Mouse (Mus musculus) T-helper 1 cell (primary cell): ENCODE data around the gene Vps13a.
"Not testable (repeated sequence)": the region's sequence is repeated elsewhere in the genome, so short reads cannot be mapped to it uniquely, and the experiment has no call there.

Experiments used
- in situ Hi-C: fragments of 300-600 bp; cut with MboI, MseI; formaldehyde crosslinking; loops from one replicate; pipeline ENCODE4 v1.15.1; 2025; ENCODE audit warnings: high pct_unique_total_duplicates

Gene Vps13a

DNA sequence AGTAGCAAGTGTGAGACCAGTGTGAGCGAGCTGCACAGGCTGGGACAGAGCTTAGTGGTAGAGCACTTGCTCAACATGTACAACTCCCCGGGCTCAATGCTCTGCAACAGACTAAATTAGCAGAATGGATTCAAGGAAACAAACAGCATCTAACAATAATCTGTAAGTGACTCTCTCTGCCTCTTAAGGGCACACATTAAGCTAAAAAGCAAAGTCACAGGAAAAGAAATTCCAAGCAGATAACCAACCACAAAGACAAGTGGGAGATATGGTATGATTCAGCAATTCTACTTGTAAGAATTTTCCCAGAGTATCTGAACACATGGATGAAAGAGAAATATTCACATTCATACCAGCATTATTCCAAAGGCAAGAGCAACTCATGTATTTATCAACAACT lies 13.3 kb downstream of the Vps13a start:
- in situ Hi-C loops = no loop called here

DNA sequence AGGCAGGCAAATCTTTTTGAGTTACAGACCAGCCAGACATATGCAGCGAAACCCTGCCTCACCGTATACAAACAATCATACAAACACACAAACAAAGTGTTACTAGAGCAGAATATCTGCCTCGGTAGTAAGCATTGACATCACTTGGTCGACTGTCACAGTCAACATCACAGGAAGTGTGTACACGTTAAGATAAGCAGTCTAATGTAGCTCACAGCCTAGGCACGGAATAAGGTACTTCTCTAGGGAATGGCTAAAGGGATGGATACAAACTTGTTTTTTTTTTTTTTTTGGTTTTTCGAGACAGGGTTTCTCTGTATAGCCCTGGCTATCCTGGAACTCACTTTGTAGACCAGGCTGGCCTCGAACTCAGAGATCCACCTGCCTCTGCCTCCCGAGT lies 23.3 kb downstream of the Vps13a start:
- in situ Hi-C loops = not testable (repeated sequence)

DNA sequence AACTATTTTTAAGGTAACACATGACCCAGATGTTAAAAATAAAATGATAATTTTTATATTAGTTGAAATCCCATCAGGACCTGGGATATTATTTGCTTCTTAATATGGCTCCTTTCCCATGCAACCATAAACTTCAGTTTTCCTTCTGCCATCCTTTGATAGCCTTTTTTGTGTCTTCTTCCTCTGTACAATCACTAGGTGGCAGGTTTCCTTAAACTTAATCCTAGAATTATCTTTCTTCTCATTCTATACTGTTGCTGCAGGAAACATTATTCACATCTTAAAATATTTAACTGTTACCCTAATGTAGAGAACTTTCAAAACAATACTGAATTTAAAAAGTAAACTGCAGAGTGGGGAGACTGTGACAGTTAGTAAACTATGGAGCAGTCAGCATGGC lies 24.9 kb downstream of the Vps13a start:
- in situ Hi-C loops = no loop called here

DNA sequence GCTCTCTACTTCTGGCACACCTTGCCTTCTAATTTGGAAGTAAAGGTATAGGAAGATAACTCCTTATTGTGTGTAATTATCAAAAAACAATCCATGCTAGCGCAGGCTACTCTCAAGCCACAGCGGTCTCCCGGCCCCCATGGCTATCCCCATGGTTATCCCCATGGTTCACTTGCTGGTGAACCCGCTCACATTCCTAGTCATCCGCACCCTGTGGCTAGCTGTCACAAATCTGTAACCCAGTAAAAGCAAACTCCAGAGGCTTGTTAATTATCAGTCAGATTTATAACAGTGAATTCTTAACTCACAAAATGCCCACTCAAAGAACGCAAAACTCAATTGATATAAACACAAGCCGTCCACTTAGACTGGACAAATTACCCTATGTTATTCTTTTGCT lies 25.5 kb downstream of the Vps13a start:
- in situ Hi-C loops = no loop called here

DNA sequence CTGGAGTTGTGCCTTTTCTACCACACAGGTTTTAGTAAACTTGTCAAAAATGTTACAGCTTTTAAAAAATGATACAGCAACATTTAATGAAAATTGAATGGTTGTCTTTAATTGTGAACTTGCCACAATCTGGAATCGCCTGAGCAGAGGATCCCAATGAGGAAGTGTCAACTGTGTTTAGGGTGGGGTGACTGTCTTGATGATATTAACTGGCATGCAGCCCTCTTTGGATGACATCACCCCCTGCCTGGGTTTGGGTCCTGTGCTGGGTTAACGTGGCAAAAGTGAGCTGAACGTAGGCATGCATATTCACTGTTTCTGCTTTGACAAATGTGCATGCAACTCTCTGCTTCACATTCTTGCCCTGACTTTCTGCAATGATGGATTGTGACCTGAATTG lies 27.6 kb downstream of the Vps13a start:
- in situ Hi-C loops = no loop called here

DNA sequence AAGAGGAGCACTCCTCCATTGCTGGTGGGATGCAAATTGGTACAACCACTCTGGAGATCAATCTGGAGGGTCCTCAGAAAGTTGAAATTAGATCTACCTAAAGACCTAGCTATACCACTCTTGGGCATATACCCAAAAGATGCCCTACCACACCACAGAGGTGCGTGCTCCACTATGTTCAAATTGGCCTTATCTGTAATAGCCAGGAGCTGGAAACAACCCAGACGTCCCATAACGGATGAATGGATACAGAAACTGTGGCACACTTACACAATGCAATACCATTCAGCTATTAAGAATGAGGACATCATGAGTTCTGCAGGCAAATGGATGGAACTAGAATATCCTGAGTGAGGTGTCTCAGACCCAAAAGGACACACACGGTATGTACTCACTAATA lies 43.9 kb downstream of the Vps13a start:
- in situ Hi-C loops = no loop called here

DNA sequence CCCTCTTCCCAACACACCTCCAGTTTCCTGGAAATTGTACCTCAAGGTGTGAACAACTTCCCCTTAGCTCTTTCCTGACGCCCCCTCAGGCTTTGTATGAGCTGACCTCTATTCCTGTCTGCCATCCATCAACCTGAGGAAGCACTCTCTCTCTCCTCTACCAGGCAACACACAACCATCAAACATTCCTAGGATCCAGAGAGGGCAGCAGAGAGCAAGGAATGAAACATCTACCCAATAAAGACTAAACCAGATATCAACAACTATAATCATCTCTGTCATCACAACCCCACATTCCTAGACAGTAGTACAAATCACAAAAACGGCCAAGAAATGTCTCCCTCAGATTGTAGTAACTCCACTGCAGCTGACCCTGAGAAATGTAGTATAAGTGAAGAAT lies 52.0 kb downstream of the Vps13a start:
- in situ Hi-C loops = no loop called here

DNA sequence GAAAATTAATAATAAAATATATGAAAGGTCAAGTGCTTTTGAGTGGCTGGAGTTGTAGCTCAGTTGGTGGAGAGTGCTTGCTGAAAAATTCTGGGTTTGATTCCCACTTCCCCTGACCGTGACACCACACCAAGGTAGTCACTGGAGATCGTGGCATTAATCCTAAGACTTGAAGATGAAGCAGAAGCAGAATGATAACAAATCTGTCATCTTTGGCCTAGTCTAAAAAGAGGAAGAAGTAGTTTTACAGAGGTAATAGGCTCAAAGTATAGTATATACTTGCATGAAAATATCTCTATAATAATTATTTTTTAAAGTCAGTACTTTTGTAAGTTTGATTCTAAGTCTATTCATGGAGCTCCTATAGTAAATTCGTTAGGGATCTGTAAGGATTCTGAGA lies 65.5 kb downstream of the Vps13a start:
- in situ Hi-C loops = no loop called here

DNA sequence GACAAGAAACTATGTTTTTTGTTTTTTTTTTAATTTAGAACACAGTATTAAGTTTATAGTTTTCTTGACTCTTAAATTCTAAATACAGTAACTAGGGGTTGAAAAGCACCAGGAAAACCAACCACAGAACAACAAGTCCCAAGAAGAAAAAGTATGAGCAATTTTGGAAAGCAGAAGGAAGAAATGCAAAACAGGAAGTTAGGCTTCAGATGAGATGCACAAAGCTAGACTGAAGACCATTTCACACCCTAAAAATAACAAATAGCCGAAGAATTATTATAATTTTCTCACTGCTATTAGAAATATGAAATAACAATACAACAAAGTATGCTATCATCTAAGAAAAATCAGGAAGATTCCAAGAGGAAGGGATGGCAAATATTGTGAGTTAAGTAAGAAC lies 78.9 kb downstream of the Vps13a start:
- in situ Hi-C loops = no loop called here

DNA sequence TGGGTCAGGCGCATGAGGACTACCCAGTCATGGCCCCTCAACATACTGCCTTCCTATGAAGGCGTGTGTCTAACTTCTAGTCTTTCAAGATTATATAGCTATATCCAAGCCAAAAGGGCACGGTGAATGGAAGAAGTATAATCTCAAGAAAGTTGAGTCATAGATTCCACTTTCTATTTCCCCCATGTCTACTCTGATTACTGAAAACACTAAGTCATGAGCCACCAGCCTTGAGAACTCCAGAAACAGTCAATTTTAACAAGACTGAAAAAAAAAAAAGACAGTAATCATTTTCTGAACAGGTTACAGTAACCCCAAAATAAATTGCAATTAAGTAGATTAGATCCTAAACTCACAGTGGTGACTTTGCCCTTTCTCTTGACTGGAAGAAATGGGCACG lies 95.8 kb downstream of the Vps13a start:
- in situ Hi-C loops = loop anchor here (5.0 kb wide), 1 partner anchor 92 kb away; no protein-coding TSS in a partner anchor

DNA sequence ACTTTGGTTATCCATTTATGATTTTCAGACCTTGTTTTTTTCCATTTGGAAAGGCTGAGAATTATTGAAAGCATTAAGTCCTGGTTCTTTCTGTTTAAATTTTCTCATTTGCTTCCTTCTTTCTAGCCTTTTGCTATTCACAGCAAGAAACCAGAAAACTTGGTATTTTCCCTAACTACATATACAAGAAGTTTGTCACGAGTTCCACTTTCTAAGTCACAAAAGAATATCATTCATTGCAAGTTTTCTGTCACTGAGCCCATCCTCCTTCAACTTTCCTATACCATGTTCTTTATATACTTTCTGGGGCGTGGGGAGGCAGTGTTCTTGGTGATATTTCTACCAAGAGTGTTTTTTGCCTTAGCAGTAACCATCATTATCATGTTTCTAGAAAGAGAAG lies 96.5 kb downstream of the Vps13a start:
- in situ Hi-C loops = no loop called here

DNA sequence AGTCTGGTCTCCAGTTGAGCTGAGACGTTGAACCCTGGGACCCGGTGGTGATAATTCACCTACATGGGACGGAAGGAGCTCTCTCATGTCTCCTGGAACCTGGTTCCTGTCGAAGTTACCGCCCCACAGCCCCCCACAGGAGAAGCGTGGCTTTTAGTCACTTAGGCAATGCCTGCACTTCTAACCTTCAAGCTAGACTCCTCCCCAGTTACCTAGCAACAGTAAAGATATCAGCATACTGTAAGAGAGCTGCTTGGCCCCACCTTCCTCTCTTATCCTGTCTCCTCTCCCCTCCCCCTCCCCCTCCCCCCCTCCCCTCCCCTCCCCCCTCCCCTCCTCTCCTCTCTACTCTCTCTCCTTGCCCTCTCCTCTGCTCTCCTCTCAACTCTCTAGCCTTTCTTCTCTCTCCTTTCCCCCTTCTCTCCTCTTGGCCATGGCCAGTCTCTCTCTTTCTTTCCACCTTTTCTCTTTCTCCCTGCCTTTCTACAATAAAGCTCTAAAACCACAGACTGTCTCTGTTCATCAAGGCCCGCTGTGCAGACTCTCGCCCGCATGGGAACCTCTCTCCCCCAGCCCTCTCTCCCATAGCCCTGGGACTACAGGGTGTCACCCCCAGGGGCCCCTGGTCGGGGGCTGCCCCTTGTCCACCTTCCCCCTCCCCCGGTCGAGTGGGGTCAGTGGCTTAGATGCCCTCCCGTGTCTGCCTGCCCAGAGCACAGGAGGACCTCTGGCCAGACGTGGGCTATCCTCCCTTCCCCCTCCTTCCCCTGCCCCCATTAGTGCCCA lies 154.9 kb downstream of the Vps13a start:
- in situ Hi-C loops = no loop called here

DNA sequence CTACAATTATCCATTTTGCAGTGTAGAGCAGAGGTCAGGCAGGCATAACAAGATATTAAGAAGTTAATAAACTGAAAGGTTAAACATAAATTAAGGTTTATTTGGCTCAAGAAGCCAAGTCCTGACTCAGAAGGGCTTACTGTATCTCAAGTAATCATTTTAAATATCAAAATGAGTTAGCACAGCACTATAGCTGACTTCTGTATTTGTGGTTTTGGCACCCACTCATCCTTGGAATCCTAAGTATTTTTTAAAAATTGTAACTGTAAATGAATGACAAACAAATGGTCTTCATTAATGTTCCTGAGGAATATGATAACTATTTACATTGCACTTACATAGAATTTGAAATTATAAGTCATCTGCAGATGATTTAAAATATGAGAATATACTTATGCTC lies 155.7 kb downstream of the Vps13a start:
- in situ Hi-C loops = no loop called here

DNA sequence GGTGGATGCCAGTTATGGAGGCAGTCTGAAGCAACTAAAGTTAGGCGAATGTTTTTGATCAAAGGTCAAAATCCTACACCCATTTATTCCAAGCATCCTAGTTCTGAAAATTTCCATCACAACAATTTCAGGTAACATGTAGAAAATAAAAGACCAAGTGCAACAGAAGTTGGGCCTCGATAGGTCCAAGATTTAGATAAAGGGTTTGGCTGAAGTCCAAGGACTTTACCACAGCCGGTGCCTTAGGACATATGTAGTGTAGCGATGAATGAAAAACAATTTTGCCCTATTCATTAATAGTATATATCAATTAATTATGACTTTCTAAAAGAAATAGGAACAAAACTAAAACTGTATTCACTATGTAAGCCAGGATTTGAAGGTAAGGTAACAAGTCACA lies 157.6 kb downstream of the Vps13a start:
- in situ Hi-C loops = no loop called here

DNA sequence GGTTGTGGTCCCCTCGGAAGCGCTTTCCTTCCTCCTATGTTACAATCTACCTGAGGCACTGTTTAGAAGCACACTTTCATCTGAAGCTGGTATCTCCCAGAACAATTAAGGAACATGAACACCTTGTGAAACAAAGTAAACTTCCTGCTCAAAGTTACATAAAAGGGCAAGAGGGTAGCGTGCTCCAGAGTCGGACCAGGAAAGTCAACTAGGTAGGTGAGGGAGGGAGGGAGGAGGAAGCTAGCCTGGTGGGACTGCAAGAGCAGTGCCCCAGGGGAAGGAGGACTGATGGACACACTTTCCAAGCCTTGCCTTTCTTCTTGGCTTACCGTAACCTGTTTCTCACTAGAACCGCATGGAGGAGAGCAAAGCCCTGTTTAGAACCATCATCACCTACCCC lies 173.1 kb downstream of the Vps13a start:
- in situ Hi-C loops = no loop called here

DNA sequence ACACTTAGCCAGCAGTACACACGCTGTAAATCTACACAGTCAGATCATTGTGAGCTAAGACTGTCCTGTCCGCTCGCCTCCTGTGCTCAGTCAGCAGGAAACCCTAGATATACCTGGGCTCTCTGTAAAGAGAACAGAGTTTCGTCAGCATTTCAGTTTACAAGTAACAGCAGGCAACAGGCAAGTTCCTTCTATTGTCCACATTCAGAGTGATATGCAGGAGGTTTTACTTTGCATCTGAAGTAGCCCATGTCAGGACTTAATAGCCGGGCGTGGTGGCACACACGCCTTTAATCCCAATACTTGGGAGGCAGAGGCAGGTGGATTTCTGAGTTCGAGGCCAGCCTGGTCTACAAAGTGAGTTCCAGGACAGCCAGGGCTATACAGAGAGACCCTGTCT lies 178.7 kb downstream of the Vps13a start:
- in situ Hi-C loops = no loop called here

DNA sequence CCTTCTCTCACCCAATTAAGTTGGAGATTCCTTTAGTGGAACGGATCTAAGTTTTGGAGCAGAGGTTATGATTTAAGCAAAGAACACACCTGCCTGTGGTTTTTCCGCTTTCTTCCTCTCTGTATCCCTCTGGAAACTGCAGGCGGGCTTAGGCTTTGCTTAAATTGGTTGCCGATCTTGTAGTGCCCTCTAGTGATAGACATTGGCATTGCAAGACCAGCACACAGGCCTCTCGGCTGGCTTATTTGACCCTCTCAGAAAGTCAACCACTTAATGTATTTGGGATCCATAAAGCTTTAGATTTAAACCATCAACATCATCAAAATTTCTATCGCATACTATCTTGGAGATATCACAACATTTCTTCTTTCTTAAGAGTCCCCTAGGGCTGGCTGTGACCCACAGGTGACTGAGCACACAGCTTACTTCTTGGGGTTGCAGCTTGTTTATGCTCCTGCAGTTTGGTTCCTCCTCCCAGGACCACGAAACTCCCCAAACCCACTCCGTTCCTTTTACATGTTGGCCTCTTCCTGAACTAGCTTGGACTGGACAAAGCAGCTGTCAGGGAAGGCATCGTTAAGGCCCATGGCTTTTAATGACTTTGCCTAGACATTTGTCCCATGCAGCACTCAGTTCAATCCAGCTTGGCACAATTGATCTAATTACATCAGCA lies 181.3 kb downstream of the Vps13a start:
- in situ Hi-C loops = loop anchor here (5.0 to 10.0 kb wide), 2 partner anchors 37 to 235 kb away; no protein-coding TSS in a partner anchor

DNA sequence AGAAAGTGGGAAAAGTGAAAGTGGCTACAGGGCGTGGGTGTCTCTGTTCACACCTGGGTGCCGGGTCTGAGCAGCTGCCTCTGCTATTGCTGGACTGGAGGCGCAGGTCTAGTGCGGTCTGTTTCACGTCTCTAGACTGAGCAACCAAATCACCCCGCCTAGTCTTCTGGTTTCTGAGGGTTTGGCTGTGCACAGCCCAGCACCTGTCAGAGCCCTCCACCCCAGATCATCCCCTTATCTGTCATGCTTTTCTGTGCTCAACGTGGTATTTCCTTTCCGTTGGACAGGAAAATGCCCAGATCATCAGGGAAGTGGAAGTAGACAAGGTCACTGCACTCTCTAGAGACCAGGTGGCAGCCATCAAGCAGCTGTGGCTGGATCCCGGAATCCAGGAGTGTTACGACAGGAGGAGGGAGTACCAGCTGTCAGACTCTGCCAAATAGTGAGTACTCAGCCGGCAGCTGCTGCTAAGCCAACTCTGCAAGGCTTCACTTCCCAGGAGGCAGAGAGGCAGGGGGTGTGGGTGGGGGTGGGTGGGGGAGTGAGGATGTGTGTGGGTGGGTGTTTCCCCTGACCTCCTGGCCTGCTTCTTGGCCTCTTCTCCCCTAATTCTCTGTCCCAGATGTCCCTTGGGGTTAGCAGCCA lies 182.0 kb downstream of the Vps13a start:
- in situ Hi-C loops = loop anchor here (5.0 to 10.0 kb wide), 2 partner anchors 36 to 234 kb away; no protein-coding TSS in a partner anchor

DNA sequence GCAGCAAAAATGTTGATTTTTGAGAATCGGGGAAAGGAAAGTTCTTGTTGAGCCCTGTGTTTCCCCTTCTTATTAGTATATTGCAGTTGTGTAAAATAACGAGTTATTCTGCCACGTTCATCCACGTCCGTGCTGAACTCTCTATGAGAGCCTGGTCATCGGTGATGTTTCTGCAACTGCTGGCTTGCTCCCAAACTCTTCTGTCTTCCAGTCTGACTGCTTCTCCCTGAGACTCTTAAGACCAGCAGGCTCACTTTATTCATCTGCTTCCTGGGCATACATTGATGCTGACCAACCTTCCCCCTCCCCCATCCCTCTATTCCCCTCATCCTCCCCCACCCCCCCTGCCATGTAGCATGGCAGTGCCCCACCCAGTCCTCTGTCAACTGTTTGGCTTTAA lies 183.5 kb downstream of the Vps13a start:
- in situ Hi-C loops = loop anchor here (5.0 to 10.0 kb wide), 2 partner anchors 35 to 232 kb away; no protein-coding TSS in a partner anchor

DNA sequence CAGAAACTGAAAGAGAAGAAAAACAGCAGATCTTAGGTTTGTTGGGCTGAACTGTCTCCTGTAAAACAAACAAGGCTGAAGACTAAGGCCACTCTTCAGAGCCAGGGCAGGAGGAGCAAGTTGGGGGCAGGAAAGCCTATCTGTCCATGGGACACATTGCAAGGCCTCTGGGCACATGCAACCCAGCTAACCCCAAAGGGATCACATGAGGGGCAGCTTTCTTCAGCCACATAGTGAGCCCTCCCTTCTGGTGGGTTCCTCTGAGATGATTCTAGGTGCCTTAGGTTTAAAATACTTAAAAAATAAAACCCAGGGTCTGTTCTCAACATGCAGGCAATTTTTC lies 186.8 kb downstream of the Vps13a start:
- in situ Hi-C loops = loop anchor here (10.0 kb wide), 1 partner anchor 229 kb away; no protein-coding TSS in a partner anchor

DNA sequence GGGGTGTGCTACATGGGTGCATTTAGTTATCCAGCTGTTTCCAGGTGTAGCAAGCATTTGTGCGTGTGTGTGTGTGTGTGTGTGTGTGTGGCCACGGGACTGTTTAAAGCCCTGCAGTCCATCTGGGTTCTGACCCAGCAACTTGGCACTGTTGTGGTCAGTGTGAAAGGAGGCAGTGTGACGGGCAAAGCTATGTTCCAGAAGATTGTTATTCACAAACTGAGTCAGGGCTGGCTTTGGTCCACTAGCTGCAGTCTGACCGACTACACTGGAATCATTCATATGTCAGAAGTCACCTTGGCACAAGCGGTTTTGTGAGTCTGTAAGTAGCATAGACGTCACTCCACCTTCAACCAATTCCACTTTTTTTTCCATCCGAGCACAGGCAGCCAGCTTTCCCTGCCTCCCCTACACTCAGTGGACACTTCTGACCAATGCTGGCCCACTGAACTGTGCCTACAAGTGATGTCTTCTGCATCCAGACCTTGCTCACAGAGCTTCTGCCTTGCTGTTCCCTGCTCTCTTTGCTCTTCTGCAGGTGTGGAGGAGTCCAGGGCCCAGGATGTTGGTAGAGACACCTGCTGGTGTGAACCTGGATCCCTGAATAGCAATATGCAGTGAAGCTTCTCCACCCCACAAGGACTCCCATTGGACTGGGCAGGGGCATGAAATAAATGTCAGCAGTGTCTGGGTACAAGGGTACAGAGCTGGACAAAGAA lies 187.3 kb downstream of the Vps13a start:
- in situ Hi-C loops = loop anchor here (10.0 kb wide), 1 partner anchor 229 kb away; no protein-coding TSS in a partner anchor

DNA sequence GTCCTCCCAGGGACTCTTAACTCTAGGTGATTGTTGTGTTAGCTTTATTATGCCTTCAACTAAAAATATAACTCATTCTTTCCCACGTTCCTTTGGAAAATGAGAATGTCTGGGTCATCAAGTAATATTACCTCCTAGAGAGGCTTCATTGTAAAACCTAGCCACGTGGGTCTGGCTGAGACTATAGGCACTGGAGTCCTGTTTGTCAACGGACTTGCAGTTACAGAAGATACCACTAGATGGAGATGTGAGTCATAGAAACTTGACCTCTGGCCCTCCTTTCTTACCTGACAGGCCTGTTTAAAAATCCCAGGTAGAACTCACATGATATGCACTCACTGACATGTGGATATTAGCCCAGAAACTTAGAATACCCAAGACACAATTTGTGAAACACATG lies 195.4 kb downstream of the Vps13a start:
- in situ Hi-C loops = no loop called here
